Mouse (Mus musculus): ENCODE measurements around the gene Tbc1d2. TPM values are rescaled to one million over a fixed set of nuclear protein-coding genes. Genes with fewer than 3 reads are reported as not detected.
"Not testable (repeated sequence)": the region's sequence is repeated elsewhere in the genome, so short reads cannot be mapped to it uniquely, and the experiment has no call there.

The Tbc1d2 gene
- polyA plus RNA-seq, 1 experiment from 2014 or later: 0.94 TPM

GRCm38 (mm10) chr4:46597286-46597961 lies 52.6 kb downstream of the Tbc1d2 start:
- H3K4me1 ChIP-seq: peaks cover 30% of the 10 kb centered on the region
- H3K27ac ChIP-seq: no peak overlapping the region
- no peaks in the 10 kb centered on the region for H3K36me3 ChIP-seq (replicated peaks)
- H3K27me3 ChIP-seq (ENCODE audit: poor library complexity, severe bottlenecking): peaks cover 61% of the 10 kb centered on the region
- no peaks in the 10 kb centered on the region for H3K9me3 ChIP-seq
- DNase-seq (ENCODE audit: extremely low spot score, low spot score): no peak
- no peak overlapping the region for H3K4me3 ChIP-seq
- WGBS: 75% methylated on average over 11 of the region's 11 CpGs

- Histone ChIP-seq H3K27me3 (ENCODE audit: poor library complexity, severe bottlenecking) (peaks cover 51% of the 10 kb centered on the region), H3K4me3 (no peak overlapping the region), H3K4me1 (peaks cover 20% of the 10 kb centered on the region), H3K9me3 (no peaks in the 10 kb centered on the region), H3K36me3 (replicated peaks) (no peaks in the 10 kb centered on the region), H3K27ac (no peak overlapping the region)
- WGBS: 81% methylated on average over 6 of the region's 6 CpGs
- DNase-seq (ENCODE audit: extremely low spot score, low spot score): no peak
These were observed 53.6 kb downstream of the Tbc1d2 start for GRCm38 (mm10) chr4:46596398-46596797.

GRCm38 (mm10) chr4:46594131-46594530 lies 55.9 kb downstream of the Tbc1d2 start:
- Histone ChIP-seq H3K9me3 (no peaks in the 10 kb centered on the region), H3K27ac (no peak overlapping the region), H3K27me3 (ENCODE audit: poor library complexity, severe bottlenecking) (peaks cover 29% of the 10 kb centered on the region), H3K4me1 (peaks cover 13% of the 10 kb centered on the region), H3K4me3 (no peak overlapping the region), H3K36me3 (replicated peaks) (no peaks in the 10 kb centered on the region)
- DNase-seq (ENCODE audit: extremely low spot score, low spot score): no peak
- 87% methylated on average over 5 of the region's 5 CpGs for WGBS

- no peaks in the 10 kb centered on the region for H3K9me3 ChIP-seq
- 60% methylated on average over 6 of the region's 6 CpGs for WGBS
- no peak overlapping the region for H3K27ac ChIP-seq
- no peak for DNase-seq (ENCODE audit: extremely low spot score, low spot score)
- H3K27me3 ChIP-seq (ENCODE audit: poor library complexity, severe bottlenecking): peaks cover 22% of the 10 kb centered on the region
- no peaks in the 10 kb centered on the region for H3K36me3 ChIP-seq (replicated peaks)
- H3K4me1 ChIP-seq: peaks cover 13% of the 10 kb centered on the region
- H3K4me3 ChIP-seq: no peak overlapping the region
These were observed 56.5 kb downstream of the Tbc1d2 start for GRCm38 (mm10) chr4:46593472-46593871.

- Histone ChIP-seq H3K4me1 (peaks cover 13% of the 10 kb centered on the region), H3K9me3 (no peaks in the 10 kb centered on the region), H3K36me3 (replicated peaks) (no peaks in the 10 kb centered on the region), H3K27me3 (ENCODE audit: poor library complexity, severe bottlenecking) (peaks cover 8% of the 10 kb centered on the region; the same call in 1 of the 2 replicates), H3K4me3 (no peak overlapping the region), H3K27ac (no peak overlapping the region)
- DNase-seq (ENCODE audit: extremely low spot score, low spot score): no peak
- 90% methylated on average over 9 of the region's 9 CpGs for WGBS
These were observed 58.0 kb downstream of the Tbc1d2 start for GRCm38 (mm10) chr4:46591833-46592520.

GRCm38 (mm10) chr4:46590810-46591209 lies 59.2 kb downstream of the Tbc1d2 start:
- H3K27ac ChIP-seq: no peak overlapping the region
- H3K4me1 ChIP-seq: peaks cover 9% of the 10 kb centered on the region
- H3K9me3 ChIP-seq: no peaks in the 10 kb centered on the region
- DNase-seq (ENCODE audit: extremely low spot score, low spot score): no peak
- H3K4me3 ChIP-seq: no peak overlapping the region
- 73% methylated on average over 4 of the region's 4 CpGs for WGBS
- H3K27me3 ChIP-seq (ENCODE audit: poor library complexity, severe bottlenecking): no peaks in the 10 kb centered on the region
- no peaks in the 10 kb centered on the region for H3K36me3 ChIP-seq (replicated peaks)

GRCm38 (mm10) chr4:46589946-46590684 lies 59.9 kb downstream of the Tbc1d2 start:
- H3K36me3 ChIP-seq (replicated peaks): no peaks in the 10 kb centered on the region
- WGBS: 80% methylated on average over 5 of the region's 5 CpGs
- H3K27me3 ChIP-seq (ENCODE audit: poor library complexity, severe bottlenecking): no peaks in the 10 kb centered on the region
- no peak overlapping the region for H3K4me3 ChIP-seq
- H3K4me1 ChIP-seq: peaks cover 6% of the 10 kb centered on the region; the same call in 1 of the 2 replicates
- H3K27ac ChIP-seq: no peak overlapping the region
- H3K9me3 ChIP-seq: no peaks in the 10 kb centered on the region
- DNase-seq (ENCODE audit: extremely low spot score, low spot score): no peak

- no peak for DNase-seq (ENCODE audit: extremely low spot score, low spot score)
- no peaks in the 10 kb centered on the region for H3K9me3 ChIP-seq
- no peaks in the 10 kb centered on the region for H3K27me3 ChIP-seq (ENCODE audit: poor library complexity, severe bottlenecking)
- H3K4me3 ChIP-seq: no peak overlapping the region
- H3K36me3 ChIP-seq (replicated peaks): no peaks in the 10 kb centered on the region
- peaks cover 6% of the 10 kb centered on the region; the same call in 1 of the 2 replicates for H3K4me1 ChIP-seq
- WGBS: 85% methylated on average over 8 of the region's 8 CpGs
- no peak overlapping the region for H3K27ac ChIP-seq
These were observed 60.9 kb downstream of the Tbc1d2 start for GRCm38 (mm10) chr4:46589151-46589550.

- H3K9me3 ChIP-seq: peaks cover 3% of the 10 kb centered on the region; the same call in 1 of the 2 replicates
- no peak for DNase-seq (ENCODE audit: extremely low spot score, low spot score)
- H3K36me3 ChIP-seq (replicated peaks): no peaks in the 10 kb centered on the region
- no peaks in the 10 kb centered on the region for H3K4me1 ChIP-seq
- WGBS: 59% methylated on average over 4 of the region's 4 CpGs
- H3K4me3 ChIP-seq: no peak overlapping the region
- no peaks in the 10 kb centered on the region for H3K27me3 ChIP-seq (ENCODE audit: poor library complexity, severe bottlenecking)
- H3K27ac ChIP-seq: no peak overlapping the region
These were observed 63.5 kb downstream of the Tbc1d2 start for GRCm38 (mm10) chr4:46586473-46586872.

GRCm38 (mm10) chr4:46585811-46586190 lies 64.2 kb downstream of the Tbc1d2 start:
- Histone ChIP-seq H3K36me3 (replicated peaks) (no peaks in the 10 kb centered on the region), H3K27ac (no peak overlapping the region), H3K4me3 (no peak overlapping the region), H3K9me3 (peaks cover 8% of the 10 kb centered on the region), H3K4me1 (no peaks in the 10 kb centered on the region), H3K27me3 (ENCODE audit: poor library complexity, severe bottlenecking) (no peaks in the 10 kb centered on the region)
- DNase-seq (ENCODE audit: extremely low spot score, low spot score): no peak
- WGBS: 81% methylated on average over 8 of the region's 8 CpGs

- Histone ChIP-seq H3K27ac (no peak overlapping the region), H3K4me1 (no peaks in the 10 kb centered on the region), H3K9me3 (peaks cover 10% of the 10 kb centered on the region), H3K4me3 (no peak overlapping the region), H3K27me3 (ENCODE audit: poor library complexity, severe bottlenecking) (no peaks in the 10 kb centered on the region), H3K36me3 (replicated peaks) (no peaks in the 10 kb centered on the region)
- no peak for DNase-seq (ENCODE audit: extremely low spot score, low spot score)
- 82% methylated on average over 13 of the region's 13 CpGs for WGBS
These were observed 64.8 kb downstream of the Tbc1d2 start for GRCm38 (mm10) chr4:46585041-46585810.

- WGBS: 83% methylated on average over 3 of the region's 3 CpGs
- H3K4me1 ChIP-seq; H3K27me3 ChIP-seq (ENCODE audit: poor library complexity, severe bottlenecking); H3K4me3 ChIP-seq; DNase-seq (ENCODE audit: extremely low spot score, low spot score); H3K36me3 ChIP-seq (replicated peaks); H3K27ac ChIP-seq: not testable (repeated sequence)
- H3K9me3 ChIP-seq: peaks cover 10% of the 10 kb centered on the region
These were observed 65.5 kb downstream of the Tbc1d2 start for GRCm38 (mm10) chr4:46584536-46584935.

Measured in forebrain, embryonic 10.5 days (tissue).